Comparison of ENCODE assay signal across 27 mouse cellular contexts in the genomic region with DNA sequence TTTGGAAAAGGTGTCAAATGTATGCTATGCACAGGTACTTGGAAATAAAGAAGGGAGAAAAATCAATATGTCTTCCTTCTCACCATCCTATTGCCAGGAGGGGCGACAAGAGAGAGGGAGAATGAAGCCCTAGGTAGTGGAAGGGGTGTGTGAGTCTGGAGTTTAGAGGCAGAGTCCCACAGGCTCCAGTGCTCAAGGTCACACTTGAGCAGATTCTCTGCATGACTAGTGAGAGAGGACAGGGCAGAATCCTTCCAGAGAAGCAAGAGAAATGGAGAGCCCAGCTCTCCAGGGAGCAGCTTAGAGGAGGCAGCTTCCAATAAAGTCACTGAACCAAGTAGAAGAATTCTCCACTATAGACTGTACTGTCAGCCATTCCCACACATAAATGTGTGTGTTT.
DNase-seq lines count a peak whose midpoint lies in the region; ATAC-seq lines count a peak whose summit lies in the region.
"Had no signal": no experiment of that assay in that cellular context is flagged by ENCODE, and none has a peak within 500 bp of the region (broad histone marks: within the 10 kb centered on the region; RNA-seq: fewer than 3 reads in every experiment).

No protein-coding gene starts in this region.

- no peak overlapping the region for H3K4me3 ChIP-seq in kidney, embryonic 16.5 days (ENCODE audit: low read length)
- H3K4me3 ChIP-seq: embryonic facial prominence, embryonic 10.5 days; embryonic facial prominence, embryonic 13.5 days; erythroblast, embryonic 14.5 days; forebrain, embryonic 12.5 days; forebrain, embryonic 15.5 days; heart, adult 2 months; heart, embryonic 10.5 days; heart, embryonic 13.5 days; hindbrain, embryonic 12.5 days; hindbrain, embryonic 15.5 days had no signal

- no peaks in the 10 kb centered on the region for H3K4me1 ChIP-seq in kidney, embryonic 16.5 days (ENCODE audit: insufficient read depth, low read length)
- H3K4me1 ChIP-seq: embryonic facial prominence, embryonic 10.5 days; embryonic facial prominence, embryonic 13.5 days; forebrain, embryonic 12.5 days; forebrain, embryonic 15.5 days; hindbrain, embryonic 12.5 days; hindbrain, embryonic 15.5 days had no signal

- WGBS in kidney, embryonic 16.5 days, result 47% methylated on average over 1 of the region's 1 CpGs

- H3K4me2 ChIP-seq in kidney, embryonic 16.5 days (replicated peaks; ENCODE audit: low read depth, low read length), result no peak overlapping the region
- H3K4me2 ChIP-seq: embryonic facial prominence, embryonic 13.5 days; forebrain, embryonic 12.5 days; forebrain, embryonic 15.5 days; heart, embryonic 13.5 days; hindbrain, embryonic 12.5 days; hindbrain, embryonic 15.5 days had no signal

- no peaks in the 10 kb centered on the region for H3K9me3 ChIP-seq in kidney, embryonic 16.5 days (ENCODE audit: low read length)
- H3K9me3 ChIP-seq: embryonic facial prominence, embryonic 10.5 days; embryonic facial prominence, embryonic 13.5 days; forebrain, embryonic 12.5 days; forebrain, embryonic 15.5 days; heart, embryonic 10.5 days; heart, embryonic 13.5 days; hindbrain, embryonic 12.5 days; hindbrain, embryonic 15.5 days had no signal

- H3K27ac ChIP-seq in kidney, embryonic 16.5 days (ENCODE audit: low read length), result no peak overlapping the region
- H3K27ac ChIP-seq: embryonic facial prominence, embryonic 10.5 days; embryonic facial prominence, embryonic 13.5 days; forebrain, embryonic 12.5 days; forebrain, embryonic 15.5 days; heart, adult 2 months; heart, embryonic 10.5 days; heart, embryonic 13.5 days; hindbrain, embryonic 12.5 days; hindbrain, embryonic 15.5 days had no signal

- H3K27me3 ChIP-seq in kidney, embryonic 16.5 days (ENCODE audit: insufficient read depth, low read length), result no peaks in the 10 kb centered on the region
- H3K27me3 ChIP-seq: embryonic facial prominence, embryonic 13.5 days; forebrain, embryonic 12.5 days; forebrain, embryonic 15.5 days; heart, embryonic 13.5 days; hindbrain, embryonic 12.5 days; hindbrain, embryonic 15.5 days had no signal

- H3K9ac ChIP-seq in kidney, embryonic 16.5 days (replicated peaks; ENCODE audit: low read length), result no peak overlapping the region
- H3K9ac ChIP-seq: embryonic facial prominence, embryonic 13.5 days; forebrain, embryonic 12.5 days; forebrain, embryonic 15.5 days; heart, embryonic 13.5 days; hindbrain, embryonic 12.5 days; hindbrain, embryonic 15.5 days had no signal

- peak; percentile 76; the same call in 1 of the 2 replicates for ATAC-seq in kidney, embryonic 16.5 days (ENCODE audit: low FRiP score, low TSS enrichment)
- ATAC-seq: activated CD4-positive, CD25-positive, alpha-beta regulatory T cell, adult 4 months; CD4-positive, CD25-positive, alpha-beta regulatory T cell, adult 4 months; forebrain, embryonic 15.5 days had no signal

- H3K36me3 ChIP-seq in kidney, embryonic 16.5 days (ENCODE audit: insufficient read depth, low read length), result no peaks in the 10 kb centered on the region
- H3K36me3 ChIP-seq: embryonic facial prominence, embryonic 10.5 days; embryonic facial prominence, embryonic 13.5 days; forebrain, embryonic 12.5 days; forebrain, embryonic 15.5 days; heart, embryonic 10.5 days; heart, embryonic 13.5 days; hindbrain, embryonic 12.5 days; hindbrain, embryonic 15.5 days had no signal

- peak; percentile 20 for DNase-seq in kidney, adult 9 months
- DNase-seq in kidney, postnatal 4 days, result no peak
- no peak for DNase-seq in kidney, postnatal 14 days
- peak; percentile 4 for DNase-seq in retina, postnatal 1 day
- DNase-seq in retina, embryonic 14.5 days (ENCODE audit: low spot score), result no peak
- DNase-seq: adrenal gland, adult 8-10 months; adrenal gland, postnatal 25 days; cerebellum, adult 11-12 months; cerebellum, adult 8-10 months; cerebellum, postnatal 10 days; cerebellum, postnatal 36 days; embryo, embryonic 11 days; gastrocnemius, postnatal 25 days; heart, postnatal 14 days had no signal

Comparison
In these comparisons a context has a peak if more than half of its experiments do, and no peak if none do; other contexts are left out.
1. DNase-seq: peak in kidney, adult 9 months (single experiment) and retina, postnatal 1 day (single experiment); none in kidney, postnatal 4 days (0 of 2), kidney, postnatal 14 days (single experiment) and retina, embryonic 14.5 days (single experiment).